8 mouse cellular contexts compared by ENCODE assay signal in genomic region chr13:64273891-64274844, GRCm38 (mm10). TPM values are rescaled to one million over a fixed set of nuclear protein-coding genes. Genes with fewer than 3 reads are reported as not detected.
DNase-seq lines count a peak whose midpoint lies in the region; ATAC-seq and TF ChIP-seq lines count a peak whose summit lies in the region.

No protein-coding gene starts in this region.

- ATAC-seq in forebrain, embryonic 14.5 days = peak; percentile 75
- peak; percentile 71 for ATAC-seq in intestine, embryonic 15.5 days
- ATAC-seq in lung, embryonic 14.5 days (ENCODE audit: insufficient read depth) = peak; percentile 71

- no peaks in the 10 kb centered on the region for H3K9me3 ChIP-seq in forebrain, embryonic 14.5 days (replicated peaks; ENCODE audit: control insufficient read depth, low read length)
- H3K9me3 ChIP-seq in intestine, embryonic 15.5 days = no peaks in the 10 kb centered on the region
- H3K9me3 ChIP-seq in lung, embryonic 14.5 days (ENCODE audit: low read depth, low read length) = no peaks in the 10 kb centered on the region

- peaks cover 9% of the 10 kb centered on the region for H3K4me1 ChIP-seq in forebrain, embryonic 14.5 days (ENCODE audit: control insufficient read depth, insufficient read depth, low read length)
- H3K4me1 ChIP-seq in intestine, embryonic 15.5 days (replicated peaks) = no peaks in the 10 kb centered on the region; the same call in 1 of the 2 replicates
- peaks cover 5% of the 10 kb centered on the region; the same call in 1 of the 2 replicates for H3K4me1 ChIP-seq in lung, embryonic 14.5 days (ENCODE audit: insufficient read depth)

- no peak overlapping the region for H3K27ac ChIP-seq in forebrain, embryonic 14.5 days (ENCODE audit: low read depth, low read length)
- H3K27ac ChIP-seq in intestine, embryonic 15.5 days = no peak overlapping the region
- no peak overlapping the region for H3K27ac ChIP-seq in lung, embryonic 14.5 days (ENCODE audit: low read depth)

- H3K36me3 ChIP-seq in forebrain, embryonic 14.5 days (ENCODE audit: control insufficient read depth, insufficient read depth, low read length) = no peaks in the 10 kb centered on the region
- no peaks in the 10 kb centered on the region for H3K36me3 ChIP-seq in intestine, embryonic 15.5 days
- H3K36me3 ChIP-seq in lung, embryonic 14.5 days (ENCODE audit: insufficient read depth) = no peaks in the 10 kb centered on the region

- peak overlapping the region; percentile 72 for H3K9ac ChIP-seq in forebrain, embryonic 14.5 days (ENCODE audit: low read length)
- peak overlapping the region; percentile 59 for H3K9ac ChIP-seq in intestine, embryonic 15.5 days
- peak overlapping the region; percentile 68 for H3K9ac ChIP-seq in lung, embryonic 14.5 days

- peak overlapping the region; percentile 100 for H3K4me2 ChIP-seq in forebrain, embryonic 14.5 days (ENCODE audit: low read length)
- H3K4me2 ChIP-seq in intestine, embryonic 15.5 days (replicated peaks) = peak overlapping the region; percentile 99
- peak overlapping the region; percentile 99 for H3K4me2 ChIP-seq in lung, embryonic 14.5 days

- under 1% methylated on average over 82 of the region's 95 CpGs for WGBS in forebrain, embryonic 14.5 days
- WGBS in intestine, embryonic 15.5 days = under 1% methylated on average over 95 of the region's 95 CpGs
- WGBS in lung, embryonic 14.5 days = under 1% methylated on average over 94 of the region's 95 CpGs

- TF ChIP-seq CTCF in lung, embryonic 14.5 days (IDR thresholded peaks at IDR 0.05; ENCODE audit: low read depth) = no peak

- peak overlapping the region; percentile 75 for H3K4me3 ChIP-seq in forebrain, embryonic 14.5 days (ENCODE audit: low read depth, low read length)
- H3K4me3 ChIP-seq in intestine, embryonic 15.5 days (replicated peaks) = peak overlapping the region; percentile 84
- H3K4me3 ChIP-seq in lung, embryonic 14.5 days (ENCODE audit: low read depth, low read length) = peak overlapping the region; percentile 83

- H3K27me3 ChIP-seq in forebrain, embryonic 14.5 days (replicated peaks; ENCODE audit: control insufficient read depth, insufficient read depth, low read length) = peaks cover 12% of the 10 kb centered on the region
- no peaks in the 10 kb centered on the region for H3K27me3 ChIP-seq in intestine, embryonic 15.5 days (replicated peaks)
- H3K27me3 ChIP-seq in lung, embryonic 14.5 days (ENCODE audit: insufficient read depth, low read length) = no peaks in the 10 kb centered on the region; the same call in 1 of the 2 replicates

- DNase-seq in spleen, adult 18-20 months = peak; percentile 8 to 31
- no peak for DNase-seq in spleen, postnatal 14 days (ENCODE audit: low spot score in 2 of 2)
- DNase-seq in adrenal gland, postnatal 36 days = peak; percentile 24 to 46
- DNase-seq in forebrain, embryonic 14.5 days (ENCODE audit: low spot score) = peak; percentile 66
- peak; percentile 78 for DNase-seq in lung, embryonic 14.5 days
- DNase-seq in retina, postnatal 1 day = peak; percentile 60
- DNase-seq in layer of hippocampus, adult 9-11 months = no peak

RNA-seq across cellular contexts. Expression of gene Cdc14b, which starts 0.9 kb away (rescaled TPM):
- 10 to 100 TPM in 1 of 2 experiments, 1 to 10 TPM in 1; 9.9 to 11.3 TPM for total RNA-seq in adrenal gland, postnatal 36 days (2021)
- polyA plus RNA-seq in forebrain, embryonic 14.5 days (2014; fragmentation: Nextera tagmentation; extraction: Ambion mirVana) = 3.1 and 3.5 TPM in 2 replicates
- 17.5 and 19.7 TPM in 2 replicates for polyA plus RNA-seq in intestine, embryonic 15.5 days (2015; fragmentation: Nextera tagmentation; extraction: Ambion mirVana)
- 17.1 and 20.3 TPM in 2 replicates for polyA plus RNA-seq in lung, embryonic 14.5 days (2014; fragmentation: Nextera tagmentation; extraction: Ambion mirVana)

RNA-seq across cellular contexts. Expression of gene Aaed1, which starts 38.3 kb away (rescaled TPM):
- 10 to 100 TPM; 34.1 to 50.3 TPM for total RNA-seq in adrenal gland, postnatal 36 days (2021)
- 7.9 and 8.7 TPM in 2 replicates for polyA plus RNA-seq in forebrain, embryonic 14.5 days (2014; fragmentation: Nextera tagmentation; extraction: Ambion mirVana)
- polyA plus RNA-seq in intestine, embryonic 15.5 days (2015; fragmentation: Nextera tagmentation; extraction: Ambion mirVana) = 41.3 and 42.4 TPM in 2 replicates
- polyA plus RNA-seq in lung, embryonic 14.5 days (2014; fragmentation: Nextera tagmentation; extraction: Ambion mirVana) = 50.1 and 51.9 TPM in 2 replicates

Comparison
In these comparisons a context has a peak if more than half of its experiments do, and no peak if none do; other contexts are left out.
1. DNase-seq: peak in spleen, adult 18-20 months (2 of 2), adrenal gland, postnatal 36 days (2 of 2), forebrain, embryonic 14.5 days (single experiment), lung, embryonic 14.5 days (single experiment) and retina, postnatal 1 day (single experiment); none in spleen, postnatal 14 days (0 of 2) and layer of hippocampus, adult 9-11 months (single experiment).
2. Peak in every context shown above with its lines, with median percentiles within 50 percentile points of each other: ATAC-seq, H3K4me2 ChIP-seq, H3K4me3 ChIP-seq and H3K9ac ChIP-seq.